Mouse (Mus musculus) left cerebral cortex, adult 11 months (tissue): ENCODE measurements around the gene Ankrd6.

Experiments used
- DNase-seq: peaks from one replicate; pipeline ENCODE4 v3.0.0; 2022; ENCODE audit warnings: low spot score

The Ankrd6 gene

GRCm38 (mm10) chr4:32767471-32767870 lies 183.2 kb downstream of the Ankrd6 start:
- DNase-seq, result no peak

GRCm38 (mm10) chr4:32757430-32757829 lies 193.2 kb downstream of the Ankrd6 start:
- peak; percentile 30 for DNase-seq
